Mouse (Mus musculus) kidney, embryonic 16.5 days (tissue): ENCODE data around the gene Olfm2. TPM values are rescaled to one million over a fixed set of nuclear protein-coding genes. Genes with fewer than 3 reads are reported as not detected.

Experiments used
- ATAC-seq: fragments of 200-750 bp; cut with Nextera tagmentation; 2 replicates; pipeline ENCODE4 v1.8.0; 2017; ENCODE audit warnings: moderate TSS enrichment; ENCODE audit not compliant: low FRiP score, low TSS enrichment
- H3K27ac ChIP-seq: fragments of 300-500 bp; sonication (generic); 2 replicates; pipeline ENCODE4 v1.5.1; 2014; ENCODE audit warnings: low read length
- H3K27me3 ChIP-seq: fragments of 300-500 bp; sonication (generic); 2 replicates; pipeline ENCODE4 v1.6.1; 2014; ENCODE audit warnings: low read length, control low read depth, mixed read lengths; ENCODE audit not compliant: insufficient read depth
- H3K36me3 ChIP-seq: fragments of 300-500 bp; sonication (generic); 2 replicates; pipeline ENCODE4 v1.6.1; 2014; ENCODE audit warnings: low read length, control low read depth, mixed read lengths; ENCODE audit not compliant: insufficient read depth
- H3K4me1 ChIP-seq: fragments of 300-500 bp; sonication (generic); 2 replicates; pipeline ENCODE4 v1.6.1; 2014; ENCODE audit warnings: low read length, control low read depth, mixed read lengths; ENCODE audit not compliant: insufficient read depth
- H3K4me2 ChIP-seq: fragments of 300-500 bp; sonication (generic); replicated peaks from 2 replicates; pipeline ENCODE4 v1.6.1; 2014; ENCODE audit warnings: low read depth, low read length
- H3K4me3 ChIP-seq: fragments of 300-500 bp; sonication (generic); 2 replicates; pipeline ENCODE4 v1.5.1; 2014; ENCODE audit warnings: mild to moderate bottlenecking, low read length
- H3K9ac ChIP-seq: fragments of 300-500 bp; sonication (generic); replicated peaks from 2 replicates; pipeline ENCODE4 v1.6.1; 2014; ENCODE audit warnings: low read length
- H3K9me3 ChIP-seq: fragments of 300-500 bp; sonication (generic); 2 replicates; pipeline ENCODE4 v1.6.1; 2016; ENCODE audit warnings: low read length, control low read depth
- WGBS: fragments of 180-500 bp; shearing (Covaris S2); extraction: QIAGEN DNeasy Blood & Tissue Kit; methylation state at CpG from one replicate; pipeline ENCODE4 v1.1.7; 2014; 5-methylcytosine and 5-hydroxymethylcytosine counted together
- polyA plus RNA-seq: library from polyadenylated mRNA; unstranded; fragments of >200 nt; fragmentation: Nextera tagmentation; extraction: Ambion mirVana; gene quantifications from 2 replicates; pipeline ENCODE4 v1.2.1, GENCODE M21; 2015

The Olfm2 gene
- polyA plus RNA-seq, 1 experiment from 2014 or later: 6.6 TPM

GRCm38 (mm10) chr9:20689403-20689802 lies 56.7 kb downstream of the Olfm2 start:
- Histone ChIP-seq H3K9me3 (no peaks in the 10 kb centered on the region), H3K27ac (no peak overlapping the region), H3K4me3 (no peak overlapping the region), H3K9ac (no peak overlapping the region), H3K4me2 (no peak overlapping the region), H3K4me1 (peaks cover 8% of the 10 kb centered on the region; the same call in 1 of the 2 replicates), H3K27me3 (no peaks in the 10 kb centered on the region; the same call in 1 of the 2 replicates), H3K36me3 (no peaks in the 10 kb centered on the region)
- no peak for ATAC-seq
- no CpG with 5 or more reads among the region's 1 CpGs for WGBS

GRCm38 (mm10) chr9:20685081-20685861 lies 60.9 kb downstream of the Olfm2 start:
- Histone ChIP-seq H3K27ac (no peak overlapping the region), H3K4me2 (no peak overlapping the region), H3K36me3 (no peaks in the 10 kb centered on the region), H3K9me3 (no peaks in the 10 kb centered on the region), H3K27me3 (no peaks in the 10 kb centered on the region), H3K4me3 (no peak overlapping the region), H3K4me1 (0 out of 2 replicates have a peak, but pooled peaks cover 7% of the 10 kb centered on the region), H3K9ac (no peak overlapping the region)
- no peak for ATAC-seq
- WGBS: 54% methylated on average over 17 of the region's 17 CpGs

- no peak for ATAC-seq
- Histone ChIP-seq H3K27ac (no peak overlapping the region), H3K27me3 (no peaks in the 10 kb centered on the region), H3K9ac (no peak overlapping the region), H3K9me3 (no peaks in the 10 kb centered on the region), H3K36me3 (no peaks in the 10 kb centered on the region), H3K4me1 (no peaks in the 10 kb centered on the region), H3K4me2 (no peak overlapping the region), H3K4me3 (no peak overlapping the region)
- 75% methylated on average over 2 of the region's 2 CpGs for WGBS
Measured at GRCm38 (mm10) chr9:20682389-20682722, 63.8 kb downstream of the Olfm2 start.

GRCm38 (mm10) chr9:20681546-20682388 lies 64.4 kb downstream of the Olfm2 start:
- H3K4me2 ChIP-seq: no peak overlapping the region
- H3K27ac ChIP-seq: no peak overlapping the region
- WGBS: 38% methylated on average over 7 of the region's 7 CpGs
- H3K4me1 ChIP-seq: no peaks in the 10 kb centered on the region
- H3K9ac ChIP-seq: no peak overlapping the region
- no peak overlapping the region for H3K4me3 ChIP-seq
- H3K27me3 ChIP-seq: no peaks in the 10 kb centered on the region
- no peak for ATAC-seq
- H3K9me3 ChIP-seq: no peaks in the 10 kb centered on the region
- H3K36me3 ChIP-seq: no peaks in the 10 kb centered on the region

DNA sequence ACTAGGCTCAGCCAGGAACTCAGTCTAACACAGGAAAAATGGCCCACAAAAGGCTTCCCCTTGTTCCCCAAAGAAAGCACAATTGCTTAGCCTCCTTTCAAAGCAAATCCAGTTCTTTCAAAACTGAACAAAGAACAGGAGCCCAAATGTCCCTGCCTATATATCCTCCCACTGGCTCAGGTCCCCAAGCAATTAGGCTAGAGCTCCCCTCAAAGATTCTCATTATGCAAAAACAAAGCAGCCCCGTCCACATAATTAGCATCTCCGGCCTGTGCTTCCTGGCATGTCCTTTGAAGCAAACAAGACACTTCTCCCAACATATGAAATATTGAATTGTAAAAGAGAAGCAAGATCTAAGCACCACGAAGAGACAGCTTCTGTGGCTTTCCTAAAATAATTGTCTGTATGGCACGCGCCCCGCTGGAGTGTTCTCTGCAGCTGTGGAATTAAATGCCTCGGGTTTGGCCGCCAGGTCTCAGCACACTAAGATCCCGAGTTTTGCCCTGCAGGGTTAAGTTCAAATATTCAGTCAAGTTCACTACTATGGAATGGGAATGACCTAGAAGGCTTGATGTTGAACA lies 65.7 kb downstream of the Olfm2 start:
- Histone ChIP-seq H3K27ac (no peak overlapping the region), H3K4me3 (no peak overlapping the region), H3K4me1 (no peaks in the 10 kb centered on the region), H3K9me3 (no peaks in the 10 kb centered on the region), H3K36me3 (no peaks in the 10 kb centered on the region), H3K9ac (no peak overlapping the region), H3K27me3 (no peaks in the 10 kb centered on the region), H3K4me2 (no peak overlapping the region)
- 78% methylated on average over 9 of the region's 9 CpGs for WGBS
- ATAC-seq: no peak

GRCm38 (mm10) chr9:20677892-20678291 lies 68.3 kb downstream of the Olfm2 start:
- no peak for ATAC-seq
- no peaks in the 10 kb centered on the region for H3K9me3 ChIP-seq
- no peaks in the 10 kb centered on the region for H3K36me3 ChIP-seq
- no peaks in the 10 kb centered on the region for H3K27me3 ChIP-seq
- no peak overlapping the region for H3K27ac ChIP-seq
- no peak overlapping the region for H3K4me2 ChIP-seq
- WGBS: 91% methylated on average over 12 of the region's 12 CpGs
- no peak overlapping the region for H3K9ac ChIP-seq
- H3K4me3 ChIP-seq: no peak overlapping the region
- no peaks in the 10 kb centered on the region for H3K4me1 ChIP-seq

DNA sequence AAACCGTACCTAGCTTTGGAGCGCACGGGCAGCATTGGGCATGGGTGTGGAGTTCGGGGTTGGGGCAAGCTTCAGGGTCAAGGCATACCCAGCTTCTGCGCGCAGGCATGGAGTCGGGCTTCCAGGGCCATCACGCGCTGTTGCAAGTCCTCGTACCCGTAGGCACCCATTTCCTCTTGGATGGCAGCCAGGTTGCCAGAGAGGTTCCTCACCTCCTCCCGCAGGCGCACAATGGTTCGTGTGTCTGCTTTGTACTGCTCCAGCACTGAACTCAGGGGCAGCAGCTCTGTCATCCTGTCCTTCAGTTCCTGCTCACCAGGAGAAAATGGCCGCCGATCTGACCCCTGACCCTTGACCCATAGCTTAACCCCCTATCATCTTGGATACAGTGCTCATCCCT lies 74.1 kb downstream of the Olfm2 start:
- Histone ChIP-seq H3K36me3 (no peaks in the 10 kb centered on the region), H3K4me1 (no peaks in the 10 kb centered on the region), H3K9ac (no peak overlapping the region), H3K9me3 (no peaks in the 10 kb centered on the region), H3K4me3 (no peak overlapping the region), H3K27me3 (no peaks in the 10 kb centered on the region), H3K4me2 (no peak overlapping the region), H3K27ac (no peak overlapping the region)
- ATAC-seq: no peak
- WGBS: 73% methylated on average over 16 of the region's 16 CpGs

DNA sequence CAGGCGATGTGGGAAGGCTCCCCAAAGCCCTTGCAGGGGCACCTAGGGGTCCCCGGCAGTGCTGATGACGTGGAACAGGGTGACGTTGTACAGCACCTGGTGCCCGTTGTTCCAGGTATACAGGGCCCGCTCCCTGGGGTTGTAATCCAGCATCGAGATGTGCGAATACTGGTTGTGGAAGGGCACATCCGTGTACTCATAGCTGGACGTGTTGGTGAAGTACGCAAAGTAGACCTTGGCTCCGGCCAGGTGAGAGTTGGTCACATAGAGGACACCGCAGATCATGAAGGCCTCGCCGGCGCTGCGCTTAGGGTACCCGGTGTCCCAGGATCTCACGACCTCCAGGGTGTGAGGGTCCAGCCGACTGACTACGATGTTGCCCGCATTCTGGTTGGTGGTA lies 78.1 kb downstream of the Olfm2 start:
- Histone ChIP-seq H3K27ac (no peak overlapping the region), H3K36me3 (peaks cover 15% of the 10 kb centered on the region), H3K4me1 (peaks cover 21% of the 10 kb centered on the region), H3K9me3 (no peaks in the 10 kb centered on the region), H3K27me3 (no peaks in the 10 kb centered on the region), H3K9ac (no peak overlapping the region), H3K4me2 (no peak overlapping the region), H3K4me3 (no peak overlapping the region)
- 95% methylated on average over 22 of the region's 22 CpGs for WGBS
- ATAC-seq: no peak

GRCm38 (mm10) chr9:20666510-20667034 lies 79.6 kb downstream of the Olfm2 start:
- H3K4me2 ChIP-seq: no peak overlapping the region
- H3K27ac ChIP-seq: no peak overlapping the region
- H3K4me3 ChIP-seq: no peak overlapping the region
- H3K9me3 ChIP-seq: no peaks in the 10 kb centered on the region
- peaks cover 27% of the 10 kb centered on the region for H3K4me1 ChIP-seq
- 14% methylated on average over 7 of the region's 7 CpGs for WGBS
- no peaks in the 10 kb centered on the region for H3K27me3 ChIP-seq
- no peak for ATAC-seq
- H3K36me3 ChIP-seq: peaks cover 21% of the 10 kb centered on the region
- no peak overlapping the region for H3K9ac ChIP-seq
